19 mouse cellular contexts compared by ENCODE assay signal in genomic region chr9:104482440-104482839, GRCm38 (mm10).
A peak's percentile ranks its signal among the peaks of the same experiment; 100 is the strongest.
DNase-seq lines count a peak whose midpoint lies in the region; TF ChIP-seq lines count a peak whose summit lies in the region.
"Had no signal": no experiment of that assay in that cellular context is flagged by ENCODE, and none has a peak within 500 bp of the region (broad histone marks: within the 10 kb centered on the region; RNA-seq: fewer than 3 reads in every experiment).

No protein-coding gene starts in this region.

- no peak overlapping the region for H3K4me2 ChIP-seq in CH12.LX (ENCODE audit: insufficient read depth, low read depth, poor library complexity, severe bottlenecking)

- DNase-seq in A20 (ENCODE audit: low read depth, low spot score) (peak; percentile 79), CH12.LX (ENCODE audit: extremely low read depth) (peak; percentile 24)
- no peak for DNase-seq in adrenal gland, postnatal 4 days (ENCODE audit: low spot score in 2 of 2)
- no peak for DNase-seq in thymus, postnatal 10 days (ENCODE audit: low spot score in 2 of 2)
- DNase-seq: adrenal gland, adult 2 months; adrenal gland, adult 8-10 months; adrenal gland, postnatal 10 days; adrenal gland, postnatal 14 days; adrenal gland, postnatal 25 days; adrenal gland, postnatal 36 days; B cell, adult 2 months; cerebellum, adult 11 months; cerebellum, adult 11-12 months; cerebellum, adult 18-20 months; cerebellum, adult 2 months; cerebellum, adult 8-10 months; cerebellum, adult 9-10 months had no signal

- dilution Hi-C loops in CH12.LX (cut with MboI; ENCODE audit: extremely low pct_ligation_motif_present, extremely low pct_unique_long_range_greater_than_20kb, low sequenced_read_pairs) = no loop called here

- in situ Hi-C loops in CH12.LX (cut with MboI; ENCODE audit: low pct_ligation_motif_present, low pct_unique_long_range_greater_than_20kb, low sequenced_read_pairs) = no loop called here

- H3K9ac ChIP-seq in CH12.LX (ENCODE audit: insufficient read depth, low read depth) = no peak overlapping the region

- TF ChIP-seq RAD21 in CH12.LX (IDR thresholded peaks at IDR 0.05; ENCODE audit: low read depth, low read length) = no peak

- H3K79me2 ChIP-seq in CH12.LX (replicated peaks; ENCODE audit: control insufficient read depth, extremely low read depth, insufficient read depth, poor library complexity, severe bottlenecking) = no peaks in the 10 kb centered on the region

- no peak for TF ChIP-seq CTCF in CH12.LX (conservative IDR thresholded peaks at IDR 0.05 in 1 of 2, IDR thresholded peaks at IDR 0.05 in 1 of 2; ENCODE audit: low read depth in 2 of 2, low read length in 2 of 2)

- H3K27ac ChIP-seq in CH12.LX (ENCODE audit: insufficient read depth, low read depth) = no peak overlapping the region

- TF ChIP-seq POLR2A in CH12.LX (IDR thresholded peaks at IDR 0.05; ENCODE audit: low read depth, low read length) = no peak

- H3K9me3 ChIP-seq in CH12.LX (replicated peaks; ENCODE audit: low read length) = no peaks in the 10 kb centered on the region

- H3K4me3 ChIP-seq in CH12.LX (replicated peaks in 1 of 3; ENCODE audit: low read depth in 2 of 3, low read length in 2 of 3, poor library complexity in 1 of 3) = no peak overlapping the region

- H3K36me3 ChIP-seq in CH12.LX (replicated peaks in 1 of 2; ENCODE audit: control insufficient read depth in 1 of 2, insufficient read depth in 1 of 2, low read length in 1 of 2) = no peaks in the 10 kb centered on the region
- H3K36me3 ChIP-seq: G1E had no signal

- H3K27me3 ChIP-seq in CH12.LX (replicated peaks) = peaks cover 3% of the 10 kb centered on the region
- H3K27me3 ChIP-seq: Patski had no signal

- TF ChIP-seq EP300 in CH12.LX (IDR thresholded peaks at IDR 0.05; ENCODE audit: low read length) = peak; percentile 67

- peaks cover 0 to 18% of the 10 kb centered on the region in 2 experiments; a peak in 2 of 4 replicates for H3K4me1 ChIP-seq in CH12.LX (ENCODE audit: control insufficient read depth in 1 of 2, insufficient read depth in 2 of 2)

TF ChIP-seq in CH12.LX, 34 proteins besides CTCF, POLR2A, EP300 and RAD21:
- TF ChIP-seq ZMIZ1 (IDR thresholded peaks at IDR 0.05; ENCODE audit: low read depth, low read length) (no peak), MAZ (IDR thresholded peaks at IDR 0.05; ENCODE audit: low read depth, low read length) (no peak), ZNF384 (IDR thresholded peaks at IDR 0.05; ENCODE audit: low read depth, low read length) (peak; percentile 76), ZKSCAN1 (IDR thresholded peaks at IDR 0.05; ENCODE audit: borderline replicate concordance, low read depth, low read length) (no peak), E2F4 (IDR thresholded peaks at IDR 0.05; ENCODE audit: insufficient replicate concordance, low read depth, low read length) (no peak), BHLHE40 (IDR thresholded peaks at IDR 0.05; ENCODE audit: low read depth, low read length) (peak; percentile 43), HCFC1 (IDR thresholded peaks at IDR 0.05; ENCODE audit: low read depth, low read length) (no peak)

Comparison
In these comparisons a context has a peak if more than half of its experiments do, and no peak if none do; other contexts are left out.
1. DNase-seq: peak in A20 (single experiment) and CH12.LX (single experiment); none in adrenal gland, postnatal 4 days (0 of 2) and thymus, postnatal 10 days (0 of 2).